Mouse (Mus musculus) adrenal gland, postnatal 14 days (tissue): ENCODE measurements around the gene Xylt1. TPM values are rescaled to one million over a fixed set of nuclear protein-coding genes. Genes with fewer than 3 reads are reported as not detected.

Experiments
- DNase-seq: peaks from one replicate; pipeline ENCODE4 v3.0.0; 2021; ENCODE audit warnings: mixed read lengths
- total RNA-seq: library from RNA; stranded (reverse); gene quantifications from 2 replicates; pipeline ENCODE4 v1.2.3, GENCODE M21; 2021

Xylt1 gene
- total RNA-seq, 1 experiment from 2014 or later, result 5.7 TPM

DNA sequence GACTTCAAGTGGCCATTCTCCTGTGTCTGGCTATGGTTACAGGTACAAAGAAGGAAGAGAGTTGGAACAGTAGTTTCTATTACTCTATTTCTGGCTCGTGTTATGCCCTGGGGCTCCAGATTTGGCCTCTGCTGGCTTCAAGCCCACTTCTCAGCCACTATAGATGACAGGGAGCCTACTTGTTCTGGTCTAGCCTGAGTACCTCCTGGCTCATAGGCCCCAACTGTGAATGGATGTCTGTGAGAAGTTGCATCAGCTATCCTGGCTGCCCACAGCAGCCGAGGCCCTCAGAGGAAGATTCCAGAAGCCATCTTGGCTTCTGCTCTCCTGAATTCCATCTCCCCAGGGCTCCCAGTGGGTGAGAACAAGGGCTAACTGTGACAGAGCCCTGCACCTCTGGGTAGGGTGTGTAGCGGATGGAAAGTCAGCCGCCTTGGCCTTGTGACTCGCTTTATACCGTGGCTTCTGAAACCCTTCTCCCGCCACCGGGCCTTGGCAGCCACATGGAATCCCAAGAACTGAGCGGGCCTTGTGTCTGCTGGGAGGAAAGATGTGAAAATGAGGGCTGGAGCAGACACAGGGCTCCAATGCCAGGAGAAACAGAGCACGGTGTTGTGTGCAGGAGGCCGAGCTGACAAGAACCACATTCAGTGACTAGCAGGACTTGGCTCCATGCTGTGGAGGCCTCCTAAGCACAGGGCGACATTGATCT is 55.1 kb downstream of the Xylt1 start:
- peak; percentile 19 for DNase-seq

DNA sequence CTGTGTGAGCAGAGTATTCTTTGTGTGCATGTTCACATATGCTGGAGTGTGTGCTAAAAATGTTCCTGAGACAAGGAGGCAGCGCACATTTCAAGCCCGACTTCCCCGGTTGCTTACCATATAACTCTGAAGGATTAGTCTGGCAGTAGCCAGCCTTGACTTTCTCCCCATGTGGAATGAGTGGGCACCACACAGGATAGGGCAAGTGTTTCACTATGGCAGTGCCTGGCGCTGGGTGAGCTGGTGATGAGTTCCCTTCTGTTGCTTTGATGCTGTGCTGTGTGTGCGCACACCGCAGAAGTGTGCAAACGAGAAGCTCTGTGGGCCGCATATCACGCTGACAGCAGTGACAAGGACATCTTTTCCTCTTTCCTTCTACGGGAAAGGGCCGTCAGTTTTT is 56.1 kb downstream of the Xylt1 start:
- no peak for DNase-seq

DNA sequence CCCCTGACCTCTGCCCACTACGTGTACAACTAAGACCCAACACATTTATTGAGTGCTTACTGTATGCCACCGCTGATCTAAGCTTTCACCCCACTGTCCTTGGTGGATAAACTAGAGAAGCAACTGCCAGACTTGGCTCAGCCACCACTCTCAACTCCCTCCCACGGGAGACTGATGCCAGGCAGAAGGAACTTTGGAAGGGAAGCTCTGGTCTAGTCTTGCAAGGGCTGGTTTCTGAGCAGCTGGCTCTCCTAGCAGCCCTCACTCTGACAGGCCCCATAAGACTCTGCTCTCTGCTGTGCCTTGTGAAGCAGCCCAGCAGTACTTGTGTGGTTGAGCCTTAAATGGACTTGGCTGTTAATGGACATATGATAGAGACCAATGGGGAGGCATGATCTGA is 60.2 kb downstream of the Xylt1 start:
- peak; percentile 20 for DNase-seq

DNA sequence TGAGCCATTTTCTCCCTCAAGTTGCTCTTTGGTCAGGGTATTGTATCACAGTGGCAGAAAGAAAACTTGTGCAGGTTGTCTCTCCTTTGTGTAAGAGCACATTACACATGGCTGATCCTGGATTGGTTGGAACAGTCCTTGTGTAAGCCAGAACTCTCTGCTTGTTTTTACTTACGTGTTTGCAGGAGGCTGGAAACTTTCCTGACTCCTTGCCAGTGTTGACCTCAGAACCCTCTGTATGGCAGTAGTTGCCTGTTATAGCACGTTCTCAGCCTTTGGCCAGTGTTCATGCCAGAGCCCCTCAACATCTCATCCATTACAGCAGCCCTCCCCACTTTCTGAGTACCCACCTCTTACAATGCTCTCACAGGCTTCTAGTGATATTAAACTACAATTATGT is 61.9 kb downstream of the Xylt1 start:
- no peak for DNase-seq

DNA sequence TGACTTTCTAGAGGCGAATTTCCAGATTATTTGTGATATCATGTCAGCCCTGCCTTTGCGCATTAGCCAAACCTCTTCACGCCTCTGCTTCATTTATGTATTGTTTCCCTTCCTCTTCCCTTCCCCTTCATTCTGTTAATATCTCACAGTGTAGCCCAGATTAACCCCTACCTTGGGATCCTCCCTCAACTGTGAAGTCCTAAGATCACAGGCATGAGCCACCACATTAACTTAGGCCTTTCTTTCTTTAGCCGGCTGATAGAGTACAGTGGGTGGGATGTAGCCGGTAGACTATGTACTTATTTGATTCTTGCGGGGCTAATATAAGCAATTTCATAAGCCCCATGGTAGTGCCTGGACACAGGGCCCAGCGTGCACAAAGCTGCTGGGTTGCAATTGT is 62.4 kb downstream of the Xylt1 start:
- no peak for DNase-seq

DNA sequence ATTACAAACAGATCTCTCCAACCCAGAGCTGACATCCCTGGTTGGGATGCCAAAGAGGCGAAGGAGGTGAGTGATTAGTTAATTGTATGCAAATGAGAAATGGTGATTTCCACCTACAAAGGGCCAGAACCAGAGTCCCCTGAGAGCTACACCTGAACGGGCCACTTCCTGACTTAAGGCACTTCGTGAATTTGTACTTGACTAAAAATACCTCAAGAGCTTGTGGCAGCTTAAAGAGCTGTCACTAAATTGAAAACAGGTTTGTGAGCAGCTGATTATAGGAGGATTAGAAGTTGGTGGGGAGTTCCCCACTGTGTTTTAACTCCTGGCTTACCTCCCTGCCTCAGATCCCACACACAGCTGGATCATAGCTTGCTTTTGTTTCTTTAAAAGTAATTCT is 64.7 kb downstream of the Xylt1 start:
- no peak for DNase-seq

DNA sequence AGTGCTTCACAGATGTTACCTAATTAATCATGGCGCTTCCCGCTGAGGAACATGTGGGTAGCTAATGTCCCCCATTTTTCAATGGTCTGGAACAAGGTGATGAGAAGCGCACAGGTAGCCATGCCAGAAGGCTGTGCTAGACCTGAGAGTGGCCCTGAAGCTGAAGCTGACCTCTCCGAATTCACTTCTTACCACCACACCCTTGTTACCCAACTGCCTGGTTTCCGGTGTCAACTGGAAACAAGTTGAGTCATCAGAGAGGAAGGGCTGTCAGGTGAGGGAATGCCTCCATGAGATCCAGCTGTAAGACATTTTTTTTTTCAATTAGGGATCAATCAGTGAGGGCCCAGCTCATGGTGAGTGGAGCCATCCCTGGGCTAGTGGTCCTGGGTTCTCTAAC is 68.8 kb downstream of the Xylt1 start:
- no peak for DNase-seq

DNA sequence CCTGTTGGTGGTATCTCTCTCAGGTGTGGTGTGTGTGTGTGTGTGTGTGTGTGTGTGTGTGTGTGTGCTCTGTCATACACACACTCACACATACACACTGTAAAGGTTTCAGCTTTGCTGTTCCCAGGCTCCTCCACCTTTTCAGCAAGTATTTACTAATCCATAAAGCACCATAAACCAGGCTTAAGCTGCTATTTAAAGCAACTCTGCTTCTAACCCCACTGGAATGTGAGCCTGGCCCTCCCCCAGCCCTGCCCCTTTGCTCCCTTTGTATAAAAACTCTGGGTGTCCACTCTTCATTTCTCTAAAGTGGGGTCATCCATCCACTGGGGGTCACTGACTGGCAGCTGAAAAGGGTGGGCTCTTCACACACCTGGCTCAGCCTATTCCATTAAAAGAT is 70.4 kb downstream of the Xylt1 start:
- no peak for DNase-seq

DNA sequence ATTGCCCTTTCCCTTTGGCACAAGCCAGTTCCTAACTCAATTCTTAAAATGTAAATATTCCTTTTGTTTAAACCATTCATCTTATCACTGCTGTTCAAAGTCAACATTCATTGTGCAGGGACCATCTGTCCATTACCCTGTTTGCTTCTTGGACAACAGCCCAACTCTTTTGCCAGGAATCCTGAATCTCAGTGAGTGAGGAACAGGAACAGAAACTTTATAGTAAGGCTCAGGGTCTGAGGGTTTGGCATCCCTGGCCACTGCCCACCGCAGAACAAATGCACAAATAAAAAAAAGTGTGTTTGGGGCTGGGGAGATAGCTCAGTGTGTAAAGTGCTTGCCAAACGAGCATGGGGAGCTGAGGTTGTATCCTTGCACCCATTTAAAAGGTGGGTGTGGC is 71.5 kb downstream of the Xylt1 start:
- DNase-seq, result no peak

DNA sequence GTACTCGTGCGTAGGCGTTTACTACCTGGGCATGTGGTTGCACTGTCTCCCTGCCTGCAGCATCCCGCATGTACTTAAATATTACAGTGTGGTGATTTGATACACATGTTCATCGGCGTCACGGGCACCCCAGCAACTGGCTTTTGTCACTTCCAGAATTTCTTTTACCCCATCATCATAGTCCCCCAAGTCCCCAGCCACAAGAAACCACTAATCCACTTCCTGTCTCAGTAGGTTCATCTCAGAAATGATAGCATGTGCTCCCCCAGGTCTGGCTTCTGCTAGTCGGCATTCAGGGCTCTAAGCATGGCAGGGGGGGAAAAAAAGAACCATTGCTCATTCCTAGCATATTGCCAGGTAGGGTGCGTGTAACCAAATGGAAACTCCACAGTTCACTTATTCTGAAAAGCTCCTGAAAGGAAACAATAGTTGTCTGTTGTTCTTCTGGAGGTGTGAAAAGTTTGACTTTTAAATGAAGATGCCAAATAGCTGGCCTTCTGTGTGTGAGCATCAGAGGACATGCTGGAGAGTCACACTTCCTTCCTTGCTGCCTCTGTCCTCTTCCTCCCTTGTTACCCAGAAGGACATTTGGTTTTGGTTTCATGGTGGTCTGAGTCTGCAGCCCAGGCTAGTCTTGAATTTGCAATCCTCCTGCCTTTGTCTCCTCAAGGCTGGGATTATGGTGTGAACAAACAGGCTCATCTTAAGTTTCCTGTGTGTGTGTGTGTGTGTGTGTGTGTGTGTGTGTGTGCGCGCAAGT is 74.2 kb downstream of the Xylt1 start:
- DNase-seq, result no peak

DNA sequence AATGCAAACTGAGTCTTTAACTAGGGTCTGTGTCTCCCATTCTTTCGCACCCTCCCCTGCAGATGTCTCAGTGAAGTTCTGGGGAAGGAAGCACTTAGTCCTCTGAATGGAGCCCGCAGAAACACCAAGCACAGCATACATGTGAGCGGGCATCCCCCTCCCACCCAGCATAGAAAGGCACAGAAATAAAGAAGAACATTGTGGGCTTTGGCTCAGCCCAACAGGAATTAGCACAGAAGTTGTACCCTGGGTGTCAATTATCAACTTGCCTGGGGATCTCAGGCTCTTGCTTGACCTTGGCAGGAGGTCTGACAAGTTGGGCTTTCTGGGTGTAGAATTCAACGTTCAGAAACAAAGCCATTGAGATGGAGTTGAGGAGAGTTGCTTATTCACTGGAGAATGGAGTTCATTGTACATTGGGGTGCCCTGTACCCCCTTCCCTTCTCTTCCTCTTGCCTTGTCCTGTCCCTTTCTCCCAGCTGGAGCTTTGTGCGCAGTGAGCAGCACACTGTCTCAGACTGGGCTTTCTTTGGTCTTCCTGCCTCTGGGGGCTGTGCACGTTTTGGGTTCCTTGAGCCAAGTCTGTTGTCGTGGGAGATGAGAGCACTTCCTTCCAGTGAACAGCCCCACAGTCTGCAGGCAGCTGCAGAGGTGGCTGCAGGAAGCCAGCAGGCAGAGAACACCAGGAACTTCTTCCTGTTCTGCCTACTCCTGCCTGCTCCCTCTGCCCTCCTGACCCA is 81.6 kb downstream of the Xylt1 start:
- peak; percentile 33 for DNase-seq

DNA sequence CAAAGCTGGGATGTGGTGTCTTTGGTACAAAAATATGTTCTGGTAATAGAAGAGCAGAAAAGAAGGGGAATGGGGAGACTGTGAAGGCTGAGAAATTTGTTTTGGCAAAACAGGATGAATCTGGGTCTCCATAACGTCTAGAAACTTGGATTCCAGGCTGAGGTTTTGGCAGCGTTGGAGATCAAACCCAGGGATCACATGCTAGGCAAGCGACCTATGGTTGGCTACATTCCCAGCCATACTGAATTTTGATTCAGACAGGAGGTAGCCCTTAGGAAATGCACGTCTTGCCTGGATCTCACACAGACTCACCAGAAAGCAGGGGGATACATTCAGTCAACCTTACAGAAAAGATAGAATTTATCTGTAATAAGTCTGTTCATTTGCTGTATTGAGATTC is 84.2 kb downstream of the Xylt1 start:
- no peak for DNase-seq

DNA sequence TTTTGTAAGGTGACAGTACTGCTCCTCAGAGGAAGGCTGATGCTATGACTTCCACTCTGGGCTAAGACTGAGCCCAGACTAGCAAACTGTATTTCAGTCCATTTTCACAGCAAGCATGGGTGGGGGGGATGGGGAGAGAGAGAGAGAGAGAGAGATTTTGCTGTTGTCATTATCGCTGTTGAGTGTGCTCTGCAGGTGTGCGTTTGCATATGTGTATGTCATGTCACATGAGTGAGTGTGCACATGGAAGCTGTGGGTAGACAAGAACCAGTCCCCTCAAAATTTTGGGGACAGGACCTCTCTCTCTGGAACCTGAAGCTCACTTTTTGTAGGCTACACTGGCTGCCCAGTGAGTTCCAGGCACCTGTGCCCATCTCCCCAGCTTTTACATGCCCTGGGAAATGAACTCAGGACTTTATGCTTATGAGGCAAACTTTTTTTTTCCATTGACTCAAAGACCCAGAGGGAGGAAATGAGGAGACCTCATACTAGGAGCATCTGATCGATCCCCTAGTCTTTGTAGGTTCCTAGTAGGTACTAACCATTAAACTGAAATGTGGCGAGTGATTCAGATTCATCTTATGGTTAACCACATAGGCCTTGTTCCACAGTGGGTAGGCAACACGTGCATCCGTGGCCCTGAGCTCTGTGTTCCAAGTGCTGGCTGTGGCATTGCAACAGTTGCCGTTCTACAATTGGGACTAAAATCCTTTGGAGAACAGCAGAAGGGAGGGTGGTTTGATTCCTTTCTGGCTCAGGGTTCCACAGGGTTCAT is 85.4 kb downstream of the Xylt1 start:
- no peak for DNase-seq

DNA sequence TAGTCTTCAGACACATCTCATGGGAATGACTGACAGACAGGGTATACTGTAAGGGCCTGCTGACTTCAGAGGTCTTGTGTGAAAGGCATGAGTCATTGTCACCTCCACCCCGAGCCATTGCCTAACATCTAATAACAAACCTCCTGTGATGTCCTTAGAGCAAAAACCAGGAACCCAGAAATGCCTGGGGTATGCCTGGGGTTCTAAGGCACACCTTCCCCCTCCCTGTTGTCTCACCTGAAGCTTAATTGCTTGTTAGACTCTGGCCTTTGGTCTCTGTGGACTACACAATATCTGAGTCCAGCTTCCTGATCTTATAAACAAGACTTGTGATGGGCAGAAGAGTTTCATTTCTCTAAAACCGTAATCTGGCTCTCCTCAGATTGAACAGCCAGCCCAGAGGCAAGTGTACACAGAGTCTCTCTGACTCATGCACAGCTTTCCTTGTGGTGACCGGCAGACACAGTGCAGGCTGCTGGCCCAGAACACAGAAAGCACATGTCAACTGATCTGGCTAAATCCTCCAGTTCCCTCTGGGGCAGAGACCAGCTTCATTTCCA is 89.5 kb downstream of the Xylt1 start:
- DNase-seq, result no peak

DNA sequence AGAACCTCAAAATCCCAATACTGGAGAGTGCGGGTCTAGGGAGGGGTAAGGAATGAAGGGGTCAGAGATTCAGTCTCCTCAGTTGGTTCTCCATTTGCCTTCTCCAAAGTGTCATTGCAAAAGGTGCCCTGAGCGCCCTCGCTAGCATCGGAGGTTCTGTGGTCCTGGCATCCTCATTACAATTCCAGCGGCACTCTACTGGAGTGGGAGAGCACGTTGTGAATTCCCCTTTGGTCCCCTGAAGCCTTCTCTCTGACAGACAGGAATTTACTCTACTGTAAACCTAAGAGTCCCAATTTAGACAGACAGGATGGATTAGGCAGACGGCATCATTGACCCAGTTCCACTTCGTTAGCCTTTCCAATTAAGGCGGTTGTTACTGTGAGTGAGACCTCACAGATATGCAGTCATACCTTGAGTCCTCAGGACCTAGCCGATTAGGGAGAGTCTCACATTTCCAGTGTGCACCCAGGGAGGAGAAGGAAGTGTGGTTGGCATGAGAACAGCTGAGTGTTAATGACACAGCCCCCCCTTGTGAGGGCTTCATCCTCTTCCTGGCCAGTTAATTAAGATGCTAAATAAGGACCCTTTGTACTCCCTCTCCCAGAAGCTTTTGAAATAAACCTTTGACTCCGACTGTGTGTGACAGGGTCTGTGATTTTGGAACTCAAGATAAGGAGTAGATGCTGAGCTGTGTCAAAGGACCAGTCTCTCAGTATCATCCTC is 91.4 kb downstream of the Xylt1 start:
- no peak for DNase-seq

DNA sequence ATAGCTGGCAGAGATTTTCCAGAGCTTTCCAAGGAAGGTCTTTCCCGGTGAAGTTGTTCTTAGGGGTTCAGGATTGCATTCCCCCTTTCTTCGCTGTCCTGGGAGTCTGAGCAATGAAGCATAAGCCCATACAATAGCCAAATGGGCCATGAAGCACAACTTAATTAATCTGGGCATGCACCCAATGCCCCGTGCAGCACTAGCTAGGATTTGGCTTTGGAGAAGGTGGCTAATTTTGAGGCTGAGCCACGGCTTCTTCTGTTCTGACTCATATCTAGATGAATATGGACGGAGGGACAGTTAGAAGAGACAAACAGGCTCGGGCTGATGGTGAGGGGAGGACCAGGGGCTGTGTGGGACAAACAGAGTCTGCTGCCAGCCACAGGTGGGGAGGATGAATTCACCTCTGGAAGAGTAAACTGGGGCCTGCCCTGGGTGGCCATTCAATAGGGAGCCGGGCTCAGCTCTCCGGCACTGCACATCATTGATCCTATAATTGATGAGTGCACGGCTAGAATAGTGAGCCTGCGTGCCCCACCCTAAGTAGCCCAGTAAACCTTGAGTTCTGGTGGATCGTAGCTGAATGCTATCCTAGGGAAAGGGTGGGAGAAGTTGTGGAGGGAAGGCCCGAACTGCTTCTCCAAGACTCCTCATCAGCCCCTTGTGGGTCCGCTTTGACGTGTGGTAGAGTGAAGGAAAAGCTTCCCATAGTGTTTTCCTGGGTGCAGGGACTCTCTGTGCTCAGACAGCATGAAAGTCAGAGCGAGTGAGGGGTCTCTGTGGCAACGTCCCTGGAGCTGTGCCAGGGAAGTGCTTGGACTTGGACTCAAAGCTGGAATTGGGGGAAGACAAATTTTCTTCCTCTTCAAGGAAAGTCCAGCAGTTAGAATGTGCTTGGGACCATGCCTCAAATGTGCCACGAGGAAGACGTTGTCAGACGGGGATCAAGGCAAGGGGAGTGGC is 92.3 kb downstream of the Xylt1 start:
- no peak for DNase-seq

DNA sequence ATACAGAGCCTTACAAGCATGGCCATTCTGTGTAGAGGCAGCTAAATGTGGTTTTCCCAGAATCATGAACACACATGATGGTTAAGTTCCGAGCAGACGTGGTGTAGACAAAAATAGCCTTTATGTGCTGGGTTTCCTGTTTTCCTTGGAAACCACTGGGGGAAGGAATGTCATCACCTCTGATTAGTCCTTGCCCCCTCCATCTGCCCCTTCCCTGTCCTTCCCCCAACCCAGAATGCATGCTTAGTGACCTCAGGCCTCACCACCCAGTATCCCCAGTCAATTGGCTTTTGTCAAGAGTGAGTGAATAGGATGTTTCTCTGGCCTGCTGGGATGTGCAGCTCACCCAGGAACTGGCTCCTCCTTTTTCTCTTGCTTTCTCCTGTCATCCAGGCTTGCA is 93.5 kb downstream of the Xylt1 start:
- DNase-seq, result no peak

DNA sequence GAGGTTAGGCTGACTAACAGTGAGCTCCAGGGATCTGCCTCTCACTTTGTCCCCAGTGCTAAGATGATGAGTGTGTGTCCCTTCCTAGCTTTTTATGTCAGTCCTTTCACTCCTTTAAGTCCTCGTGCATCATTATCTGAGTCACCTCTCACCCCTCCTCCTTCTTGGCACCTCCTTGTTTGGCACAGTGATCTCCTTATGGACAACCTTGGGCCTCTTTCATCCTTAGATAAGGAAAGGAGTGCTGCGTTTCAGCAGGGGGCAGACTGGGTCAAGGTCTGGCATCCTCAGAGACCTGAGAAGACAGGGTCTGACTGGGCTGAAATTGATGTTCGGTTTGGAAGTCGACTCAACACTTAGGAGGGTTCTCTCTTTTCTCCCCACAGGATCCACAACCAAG is 94.3 kb downstream of the Xylt1 start:
- DNase-seq, result no peak

DNA sequence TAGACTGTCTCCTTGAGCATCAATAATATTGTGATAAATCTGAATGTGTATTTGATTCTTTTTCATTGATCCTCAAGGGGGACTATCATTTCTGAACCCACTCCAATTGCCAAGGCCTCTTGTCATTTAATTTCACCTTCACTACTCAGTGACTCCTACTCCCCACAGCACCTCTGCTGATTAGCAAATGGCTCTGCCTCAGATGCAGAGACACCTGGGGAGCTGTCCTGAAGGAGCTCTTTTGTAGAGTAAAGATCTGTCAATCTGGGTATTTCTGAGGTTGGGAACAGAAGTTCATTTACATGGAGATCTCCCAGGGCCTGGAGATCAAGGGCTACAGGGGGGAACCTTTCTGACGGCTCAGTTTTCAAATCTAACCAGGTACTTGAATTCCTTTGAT is 98.2 kb downstream of the Xylt1 start:
- no peak for DNase-seq

DNA sequence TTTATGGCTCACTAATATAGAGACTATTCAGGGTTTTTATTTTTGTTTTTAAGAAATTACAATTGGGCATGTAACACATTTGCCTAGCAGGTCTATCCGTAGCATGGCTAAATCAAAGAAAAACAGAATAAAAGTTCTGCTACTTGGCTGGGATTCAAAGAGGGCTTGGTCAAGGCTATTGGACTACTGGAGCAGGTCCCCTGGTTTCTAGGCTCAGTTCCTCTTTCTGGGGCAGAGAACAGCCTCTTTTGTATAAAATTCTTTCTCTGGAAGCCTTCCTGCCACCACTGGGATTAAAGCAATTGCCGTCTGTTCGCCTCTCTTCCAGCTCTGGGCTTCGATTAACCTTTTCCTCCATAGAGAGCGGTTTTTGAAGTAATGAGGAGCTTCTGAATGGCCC is 100.1 kb downstream of the Xylt1 start:
- DNase-seq, result no peak
